Mouse (Mus musculus) ovary, postnatal 14 days (tissue): ENCODE measurements at regions not wholly inside any gene's neighbourhood (a gene's known extent, or its start where the extent isn't known, plus 50 kb on each side); places are given as distances from the start of the nearest gene placed in this dataset.

Experiments used
- DNase-seq: peaks from one replicate; pipeline ENCODE4 v3.0.0; 2022; ENCODE audit warnings: low spot score

DNA sequence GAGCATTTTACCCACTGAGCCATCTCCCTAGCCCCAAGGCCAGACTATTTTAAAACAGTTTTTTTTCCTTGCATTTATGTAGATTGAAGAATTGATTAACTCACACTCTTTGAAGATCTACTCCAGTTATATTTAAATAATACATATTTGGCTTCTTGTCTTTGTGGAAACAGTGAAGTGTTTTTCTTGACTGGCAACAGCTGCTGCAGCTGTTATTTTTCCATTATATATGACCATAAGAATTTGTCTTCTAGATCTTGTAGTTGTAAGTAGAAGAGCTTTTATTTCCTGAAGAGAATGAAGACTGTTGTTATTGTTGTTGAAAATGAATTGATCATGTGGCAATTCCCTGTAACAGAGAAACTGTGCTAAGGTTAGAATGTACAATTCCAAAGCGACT is 109.4 kb upstream of the Prickle1 start:
- DNase-seq: no peak

DNA sequence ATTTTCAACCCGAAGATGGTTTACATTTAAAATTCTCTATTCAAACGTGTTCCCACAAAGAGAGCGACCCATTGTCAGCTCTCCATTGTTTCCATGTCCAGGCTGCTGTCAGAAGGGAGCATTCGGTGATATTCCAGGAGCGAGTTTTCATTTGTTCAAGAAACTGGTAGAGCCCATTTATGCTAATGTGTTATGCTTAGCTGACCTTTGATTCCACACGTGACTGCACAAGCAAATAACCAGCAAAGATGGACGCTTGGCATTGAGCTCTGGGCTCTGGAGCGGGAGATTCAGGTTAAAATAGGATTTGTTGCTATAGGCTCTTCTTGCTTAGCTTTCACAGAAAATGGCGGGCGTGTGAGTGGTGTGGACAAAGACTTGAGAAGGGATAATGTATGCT is 105.3 kb upstream of the Prickle1 start:
- no peak for DNase-seq

DNA sequence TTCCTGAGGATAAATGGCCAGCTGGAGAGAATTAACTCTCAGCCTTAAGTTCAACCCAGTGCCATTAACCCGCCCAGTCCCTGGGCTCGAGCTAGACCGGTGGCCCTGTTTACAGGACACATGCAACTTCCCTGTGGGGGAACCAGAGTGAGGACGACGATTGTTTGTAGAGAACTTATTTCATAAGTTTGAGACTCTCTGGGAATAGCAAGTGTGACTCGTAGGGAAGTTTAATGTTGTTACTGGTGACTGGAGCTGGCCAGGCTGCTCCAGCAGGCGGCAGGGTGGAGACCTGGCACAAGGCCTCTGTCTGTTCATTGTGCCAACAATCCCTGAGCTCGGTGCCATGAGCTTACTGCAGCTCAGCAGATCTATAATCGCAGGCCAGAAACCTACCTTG is 104.3 kb upstream of the Prickle1 start:
- no peak for DNase-seq

DNA sequence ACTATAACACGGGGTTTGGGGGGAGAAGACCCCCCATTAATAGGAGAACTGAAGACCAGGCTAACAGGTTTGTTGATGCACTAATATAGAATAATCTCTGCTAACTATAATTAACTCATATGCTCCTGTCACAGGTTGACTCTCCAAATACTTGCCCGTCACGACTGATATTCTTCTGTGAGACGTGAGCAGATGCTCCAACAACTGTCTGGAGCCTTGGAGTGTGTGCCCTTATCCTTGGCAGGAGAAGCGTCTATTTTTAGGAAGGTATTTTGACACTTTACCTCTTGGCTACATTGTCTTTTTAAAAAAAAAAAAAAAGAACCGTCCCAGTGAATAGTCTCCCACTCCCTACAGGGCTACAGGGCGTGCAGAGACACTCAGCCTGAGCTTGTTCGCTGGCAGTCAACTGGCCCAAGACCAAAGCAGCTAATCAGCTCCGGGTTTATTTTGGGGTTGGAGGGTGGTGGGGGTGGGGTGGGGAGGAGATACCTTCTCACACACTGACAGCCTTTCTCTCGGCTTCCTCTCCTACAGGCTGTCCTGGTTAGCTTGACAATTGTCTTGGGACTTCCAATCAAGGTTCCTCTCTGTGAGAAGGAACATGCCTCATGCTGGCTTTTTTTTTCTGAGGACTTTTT is 102.6 kb upstream of the Prickle1 start:
- no peak for DNase-seq

DNA sequence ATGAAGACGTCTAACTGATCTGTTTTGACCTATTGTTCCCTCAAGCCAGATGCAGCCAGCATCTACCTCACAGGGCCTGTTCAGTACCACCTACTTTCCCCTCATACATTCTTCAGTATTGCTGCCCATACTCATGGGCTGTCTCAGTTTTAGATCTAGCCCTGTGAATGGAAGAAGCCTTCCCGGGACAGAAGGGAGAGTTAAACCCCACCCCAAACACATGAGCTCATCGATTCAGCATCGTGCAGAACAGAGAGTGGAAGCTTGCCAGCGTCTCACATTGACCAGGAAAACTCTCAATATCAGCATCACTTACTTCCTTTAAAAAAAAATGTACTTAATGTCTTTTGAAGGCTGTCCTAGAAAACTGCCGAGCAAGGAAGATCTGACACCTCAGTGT is 95.0 kb upstream of the Prickle1 start:
- no peak for DNase-seq

DNA sequence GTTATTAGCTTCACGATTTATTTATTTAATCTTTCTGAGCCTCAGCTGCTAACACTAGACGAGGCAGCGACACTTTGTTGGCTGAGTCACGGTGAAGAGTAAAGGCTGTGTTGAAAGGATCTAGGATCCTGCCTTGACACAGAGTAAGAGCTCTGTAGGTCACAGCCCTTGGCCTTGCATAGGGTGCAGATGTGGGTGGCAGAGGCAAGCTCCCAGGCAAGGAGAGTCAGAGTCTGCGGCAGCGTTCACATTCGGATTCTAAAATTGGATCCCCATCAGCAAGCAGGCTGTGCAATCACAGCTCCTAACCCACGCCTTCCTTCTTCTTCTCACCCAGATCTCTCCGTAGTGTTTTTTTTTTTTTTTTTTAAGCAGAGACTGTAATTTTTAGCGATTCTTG is 94.3 kb upstream of the Prickle1 start:
- DNase-seq: no peak

DNA sequence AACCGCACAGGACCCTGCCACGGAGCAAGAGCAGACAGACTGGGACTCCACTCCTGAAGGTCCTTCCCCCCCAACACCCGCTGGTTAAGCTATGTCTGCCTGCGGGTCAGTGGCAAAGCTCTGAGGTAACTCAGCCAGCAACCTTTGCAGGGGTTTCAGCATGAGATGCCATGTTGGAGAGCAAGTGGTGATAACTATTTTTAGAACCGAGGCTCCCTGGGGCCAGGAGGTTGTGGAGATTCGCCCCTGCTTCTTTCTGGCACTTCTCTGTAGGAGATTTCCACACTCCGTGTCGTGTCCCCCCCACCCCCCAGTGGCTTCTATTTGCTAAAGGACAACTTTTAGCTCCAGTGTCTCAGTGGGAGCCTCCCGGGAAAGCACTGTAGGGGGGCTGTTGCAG is 90.7 kb upstream of the Prickle1 start:
- no peak for DNase-seq

DNA sequence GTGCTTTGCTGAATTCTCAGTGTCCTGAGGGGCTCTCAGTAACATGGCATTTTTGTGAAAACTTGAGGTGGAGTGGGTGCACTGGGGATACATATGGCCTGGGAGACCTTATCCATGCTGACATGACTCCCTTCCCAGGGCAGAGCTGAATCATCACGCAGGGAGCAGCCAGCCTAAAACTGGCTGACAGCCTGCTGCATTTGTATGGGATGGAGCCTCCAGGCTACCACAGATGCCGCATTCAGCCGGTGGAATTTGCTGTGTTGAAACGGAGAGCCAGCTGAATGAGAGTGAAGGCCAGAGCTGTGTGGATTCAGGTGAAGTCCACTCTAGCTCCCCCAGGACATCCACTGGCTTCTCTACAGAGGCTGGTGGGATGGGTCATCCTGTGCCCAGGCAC is 85.9 kb upstream of the Prickle1 start:
- DNase-seq: no peak

DNA sequence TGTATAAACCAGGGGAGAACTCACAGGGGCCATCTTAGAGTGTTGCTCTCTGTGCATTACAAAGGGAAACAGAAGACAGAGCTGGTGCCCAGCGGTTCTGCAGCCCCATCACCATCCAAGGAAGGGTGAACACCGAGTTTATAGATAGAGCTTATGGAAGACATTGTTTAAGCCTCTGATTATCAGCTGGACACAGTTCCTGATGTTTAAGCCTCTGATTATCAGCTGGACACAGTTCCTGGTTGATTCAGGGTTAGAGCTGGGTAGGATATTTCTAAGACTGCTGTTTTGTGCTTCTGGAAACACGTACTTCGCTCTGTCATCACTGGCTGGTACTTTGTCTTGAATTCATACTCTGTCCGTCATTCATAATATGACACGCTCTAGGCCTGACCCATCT is 79.9 kb upstream of the Prickle1 start:
- DNase-seq: no peak

DNA sequence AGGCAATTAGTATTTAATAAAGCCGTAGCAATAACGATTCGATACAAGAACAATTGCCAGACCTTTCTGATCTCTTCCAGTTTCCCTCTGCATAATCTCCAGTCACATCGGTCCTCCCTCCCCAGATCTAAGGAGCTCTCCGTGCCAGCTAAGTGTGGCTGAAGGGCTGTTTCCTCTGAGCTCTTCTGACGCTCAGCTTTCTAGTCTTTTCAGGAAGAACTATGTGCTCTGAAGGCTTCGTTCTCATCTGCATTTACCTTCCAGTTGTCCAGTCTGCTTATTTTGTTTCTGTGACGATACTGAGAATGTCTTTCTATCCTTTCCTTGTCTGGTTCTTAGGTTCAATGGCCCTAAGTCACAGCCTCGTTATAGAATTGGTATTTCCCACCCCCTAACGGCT is 78.3 kb upstream of the Prickle1 start:
- no peak for DNase-seq

DNA sequence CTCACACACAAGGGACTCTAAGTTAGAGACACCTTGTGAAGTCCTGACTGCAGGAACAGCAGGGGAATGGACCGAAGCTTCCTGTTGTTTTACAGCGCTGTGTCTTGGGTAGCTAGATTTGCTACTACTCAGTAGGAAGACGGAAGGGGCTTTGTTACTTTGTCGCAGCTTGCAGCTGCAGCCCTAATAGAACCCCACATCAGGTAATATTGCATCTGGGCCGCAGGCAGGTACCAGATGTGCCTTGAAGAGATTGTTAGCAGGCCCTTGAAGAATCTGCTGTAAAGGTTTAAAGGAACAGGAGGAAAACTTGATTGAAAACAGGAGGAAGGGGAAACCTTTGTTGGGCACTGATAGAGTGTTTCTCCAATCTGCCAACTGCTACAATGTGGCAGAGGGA is 68.2 kb upstream of the Prickle1 start:
- no peak for DNase-seq

DNA sequence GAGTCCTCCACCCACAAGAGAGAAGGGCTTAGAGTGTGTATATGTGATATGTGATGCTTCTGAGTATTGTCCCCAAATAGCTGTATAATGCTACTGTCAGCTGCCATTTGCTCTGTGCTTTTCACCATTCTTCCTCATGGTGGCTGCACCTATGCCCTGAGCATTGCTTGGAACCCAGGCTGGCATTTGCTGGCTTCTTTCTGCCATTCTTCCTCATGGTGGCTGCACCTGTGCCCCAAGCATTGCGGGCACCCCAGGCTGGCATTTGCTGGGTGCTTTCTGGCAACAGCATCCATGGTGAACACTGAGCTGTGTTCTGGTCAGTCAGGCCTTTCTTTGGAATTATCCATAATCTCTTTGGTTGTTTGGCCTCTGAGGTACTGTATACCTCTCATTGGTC is 66.9 kb upstream of the Prickle1 start:
- no peak for DNase-seq

DNA sequence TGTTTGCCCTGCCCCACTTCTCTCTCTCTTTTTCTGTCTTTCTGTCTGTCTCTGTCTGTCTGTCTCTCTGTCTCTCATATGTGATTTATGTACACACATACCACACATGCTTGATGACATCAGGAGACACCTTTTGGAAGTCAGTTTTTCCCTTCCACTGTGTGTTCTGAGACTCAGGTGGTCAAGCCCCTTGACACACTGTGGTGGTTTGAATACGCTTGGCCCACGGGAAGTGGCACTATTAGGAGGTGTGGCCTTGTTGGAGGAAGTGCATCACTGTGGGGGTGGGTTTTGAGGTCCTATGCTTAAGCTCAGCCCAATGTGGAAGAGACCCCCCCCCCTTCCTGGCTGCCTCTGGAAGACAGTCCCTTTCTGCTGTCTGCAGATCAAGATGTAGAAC is 66.1 kb upstream of the Prickle1 start:
- no peak for DNase-seq

DNA sequence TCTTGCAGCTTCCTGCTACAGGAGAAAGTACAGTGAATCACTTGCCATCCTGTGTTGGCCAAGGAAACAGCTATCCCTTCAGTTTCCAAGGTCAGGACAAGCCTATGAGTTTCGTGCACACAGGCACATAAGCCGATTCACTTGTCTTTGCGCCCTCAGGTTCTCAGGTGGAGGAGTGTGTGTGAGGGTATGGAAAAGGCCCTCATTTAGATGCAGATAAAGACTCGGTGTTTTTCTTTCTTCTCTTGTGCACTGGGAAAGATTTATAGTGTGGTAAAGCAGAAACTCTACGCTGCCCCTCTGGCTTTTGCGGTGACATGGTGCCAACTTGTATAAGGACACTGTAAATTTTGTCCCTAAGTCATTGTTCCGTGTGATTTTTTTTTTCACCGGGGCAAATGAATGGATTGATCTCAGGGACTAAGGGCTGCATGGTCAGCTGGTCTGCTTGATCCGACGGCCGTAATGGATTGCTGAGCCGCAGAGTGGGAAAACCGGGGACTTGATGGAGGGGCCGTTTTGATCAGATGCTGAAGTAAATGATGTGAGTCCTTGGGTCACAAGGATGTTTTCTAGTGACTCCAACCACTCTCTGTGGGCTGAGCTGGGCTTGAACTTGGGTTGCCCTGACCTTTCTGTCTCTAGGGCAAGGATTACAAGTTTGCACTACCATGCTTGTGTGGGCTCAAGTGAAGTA is 65.4 kb upstream of the Prickle1 start:
- DNase-seq: no peak

DNA sequence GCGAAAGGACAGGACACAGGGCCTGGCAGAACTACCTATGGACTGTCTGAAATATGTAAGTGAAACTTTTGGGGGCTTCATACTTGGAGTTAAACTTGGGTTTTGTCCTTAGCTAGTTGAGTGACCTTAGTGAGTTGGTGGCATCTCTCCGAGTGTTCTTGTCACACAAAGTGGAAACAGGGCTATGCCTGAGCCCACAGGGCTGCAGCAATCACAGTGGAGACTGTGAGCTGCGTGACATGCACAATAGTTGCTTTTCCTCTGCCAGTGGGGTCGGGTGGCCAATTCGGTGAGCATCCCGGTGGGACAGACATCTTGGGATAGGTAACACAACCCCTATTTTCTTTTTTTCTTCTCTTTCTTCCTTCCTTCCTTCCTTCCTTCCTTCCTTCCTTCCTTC is 61.5 kb upstream of the Prickle1 start:
- no peak for DNase-seq

DNA sequence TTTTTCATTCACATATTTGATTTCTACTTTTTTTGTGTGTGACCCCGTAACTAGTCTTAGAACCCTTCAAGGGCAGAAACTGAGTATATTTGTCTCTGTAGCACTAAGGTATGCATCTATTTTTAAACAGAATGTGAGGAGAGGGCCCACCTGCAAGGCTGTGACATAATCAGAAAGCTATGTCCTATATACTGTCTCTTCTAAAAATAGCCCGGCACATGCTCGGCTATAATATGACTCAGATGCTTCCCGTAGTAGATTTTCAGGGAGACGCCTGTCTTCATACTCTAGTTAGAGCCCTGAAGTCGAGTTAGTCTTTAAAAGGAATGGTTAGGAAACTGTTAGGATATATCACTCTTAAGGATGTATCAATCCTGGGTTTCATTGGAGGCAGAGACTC is 61.0 kb upstream of the Prickle1 start:
- no peak for DNase-seq

DNA sequence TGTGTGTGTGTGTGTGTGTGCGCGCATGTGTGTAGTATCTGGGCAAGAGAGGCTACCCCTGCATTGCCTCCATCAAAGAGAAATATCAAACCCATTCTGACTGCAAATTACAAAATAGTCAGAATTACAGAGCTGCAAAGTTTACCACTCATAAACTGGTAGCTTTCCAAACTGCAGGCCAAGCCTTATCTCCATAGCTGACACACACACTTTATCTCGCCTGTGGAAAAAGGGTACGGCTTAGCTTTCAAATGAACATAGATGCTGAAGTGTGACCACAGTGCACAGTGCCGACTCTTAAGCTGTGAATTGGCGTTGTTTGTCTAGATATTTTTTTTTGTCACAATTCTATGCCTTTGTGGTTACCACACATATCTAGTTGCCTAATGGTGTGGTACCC is 60.1 kb upstream of the Prickle1 start:
- no peak for DNase-seq

DNA sequence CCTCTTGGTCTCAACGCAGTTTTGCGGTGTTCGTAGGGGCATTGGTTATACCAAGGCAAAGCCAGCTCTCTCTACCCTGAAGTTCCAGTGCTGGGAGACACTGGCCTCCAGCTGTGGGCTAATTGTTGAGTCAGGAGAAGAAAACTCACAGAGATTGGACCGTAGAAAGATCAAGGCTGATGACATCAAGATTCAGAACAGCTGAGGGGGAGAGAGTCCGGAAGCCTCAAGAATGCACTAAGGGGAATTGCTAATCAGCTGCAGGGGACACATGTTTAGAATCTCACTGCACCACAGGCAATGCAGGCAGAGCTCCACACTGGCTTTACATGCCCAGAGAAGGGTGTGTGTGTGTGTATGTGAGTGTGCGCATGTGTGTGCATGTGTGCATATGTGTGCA is 59.6 kb upstream of the Prickle1 start:
- DNase-seq: no peak

DNA sequence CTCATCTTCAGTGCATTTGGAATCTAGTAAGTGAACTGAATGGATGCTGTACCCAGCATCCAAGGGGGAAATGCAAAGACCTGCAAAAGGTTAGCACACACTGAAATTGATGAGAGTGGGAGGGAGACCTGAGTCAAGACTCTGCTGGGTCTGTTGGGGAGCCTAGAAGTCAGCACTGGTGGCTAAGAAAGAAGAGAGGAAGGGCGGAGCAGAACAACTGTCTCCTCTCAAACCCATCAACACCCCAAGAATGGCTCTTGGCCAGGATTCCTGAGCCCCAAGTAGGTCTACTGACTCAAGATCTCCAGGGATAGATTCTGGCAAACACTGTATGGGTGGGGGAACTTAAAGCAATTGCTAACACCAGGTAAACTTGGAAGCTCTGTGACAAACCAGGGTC is 57.7 kb upstream of the Prickle1 start:
- no peak for DNase-seq

DNA sequence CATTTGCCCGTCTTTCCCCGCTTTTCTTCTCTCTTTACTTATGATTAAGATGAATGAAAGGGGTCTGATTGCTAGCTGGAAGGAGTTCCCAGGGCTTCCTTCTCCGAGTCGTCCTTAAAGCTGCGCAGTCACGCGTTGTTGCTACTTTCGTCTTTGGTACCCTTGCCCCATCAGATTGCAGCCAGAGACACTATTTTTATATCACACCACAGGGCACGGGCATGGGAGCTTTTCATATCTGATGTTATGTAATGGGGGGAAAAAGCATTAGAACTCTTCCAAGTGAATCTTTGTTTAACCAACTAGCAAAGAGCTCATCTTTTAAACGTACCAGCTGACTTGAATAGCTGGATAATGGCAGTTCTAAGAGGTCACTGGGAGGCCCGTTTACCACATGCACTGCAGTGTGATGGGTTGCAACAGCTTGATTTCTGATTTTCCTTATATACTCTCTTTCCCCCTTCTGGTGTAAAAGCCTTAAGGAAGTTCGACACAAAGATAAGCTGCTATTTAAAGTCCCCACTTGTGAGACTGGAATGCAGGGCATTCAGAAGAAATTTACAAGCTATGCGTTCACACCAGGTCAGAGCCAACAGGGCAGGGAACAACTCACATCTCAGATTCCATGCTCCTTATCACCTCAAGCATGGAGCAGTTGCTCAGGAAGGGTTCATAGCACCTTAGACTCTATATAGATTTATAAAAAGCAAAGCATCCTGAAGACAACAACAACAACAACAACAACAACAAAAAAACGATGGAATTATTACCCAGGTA is 55.5 kb upstream of the Prickle1 start:
- DNase-seq: no peak

DNA sequence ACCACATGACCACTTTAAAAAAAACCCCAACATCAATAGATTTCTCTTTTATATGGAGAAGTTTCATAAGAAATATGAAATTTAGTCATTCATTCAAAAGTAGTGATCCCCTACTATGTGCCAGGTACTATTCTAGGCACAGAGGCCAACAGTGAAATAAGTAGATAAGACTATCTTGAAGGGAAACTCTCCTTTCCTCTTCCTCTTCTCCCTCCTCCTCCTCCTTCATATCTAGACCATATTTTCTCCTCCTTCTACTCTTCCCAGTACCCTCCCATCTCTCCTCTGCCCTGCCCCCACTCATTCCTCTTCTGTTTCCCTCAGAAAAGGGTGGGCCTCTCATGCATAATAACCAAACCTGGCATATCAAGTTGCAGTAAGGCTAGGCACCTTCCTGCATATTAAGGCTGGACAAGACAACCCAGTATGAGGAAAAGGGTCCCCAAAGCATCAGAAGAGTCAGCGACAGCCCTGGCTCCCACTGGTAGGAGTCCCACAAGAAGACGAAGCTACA is 54.4 kb upstream of the Prickle1 start:
- no peak for DNase-seq

DNA sequence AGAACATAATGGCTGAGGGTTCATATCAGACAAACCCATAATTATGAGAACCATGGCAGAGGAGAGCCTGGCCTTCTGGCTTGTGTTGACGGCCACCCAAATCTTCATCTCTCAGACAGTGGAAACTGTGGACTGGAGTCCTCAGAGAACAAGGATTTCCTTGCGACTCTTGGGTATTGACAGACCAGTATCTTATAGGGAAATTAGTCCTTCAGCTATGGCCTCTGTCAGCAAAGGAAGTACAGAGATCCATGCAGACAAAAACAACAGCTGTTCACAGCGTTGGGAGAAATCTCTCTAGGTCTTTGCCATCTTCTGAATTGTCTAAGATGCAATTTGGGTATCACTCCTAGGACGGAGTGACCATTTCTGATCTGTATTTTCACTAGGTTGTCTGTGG is 53.0 kb upstream of the Prickle1 start:
- no peak for DNase-seq

DNA sequence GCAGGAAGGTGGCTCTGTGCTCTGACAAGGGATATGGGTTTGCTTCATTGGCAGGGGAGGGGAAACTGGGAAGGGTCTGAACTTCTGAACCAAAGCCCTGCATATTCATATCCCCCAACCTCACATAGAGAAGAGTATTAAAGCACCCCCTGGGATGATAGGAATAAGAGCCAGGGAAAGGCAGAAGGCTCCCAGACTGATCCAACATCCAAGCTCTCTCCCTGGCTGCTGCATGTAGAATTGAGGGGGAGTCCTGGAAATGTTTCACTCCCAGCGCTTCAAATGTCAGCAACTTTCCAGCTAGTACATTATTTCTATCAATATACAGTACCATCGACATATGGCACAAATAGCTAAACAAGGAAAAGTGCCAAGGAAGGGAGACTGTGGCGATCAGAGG is 51.1 kb upstream of the Prickle1 start:
- DNase-seq: no peak
